17 mouse cellular contexts compared by ENCODE assay signal in the genomic region with DNA sequence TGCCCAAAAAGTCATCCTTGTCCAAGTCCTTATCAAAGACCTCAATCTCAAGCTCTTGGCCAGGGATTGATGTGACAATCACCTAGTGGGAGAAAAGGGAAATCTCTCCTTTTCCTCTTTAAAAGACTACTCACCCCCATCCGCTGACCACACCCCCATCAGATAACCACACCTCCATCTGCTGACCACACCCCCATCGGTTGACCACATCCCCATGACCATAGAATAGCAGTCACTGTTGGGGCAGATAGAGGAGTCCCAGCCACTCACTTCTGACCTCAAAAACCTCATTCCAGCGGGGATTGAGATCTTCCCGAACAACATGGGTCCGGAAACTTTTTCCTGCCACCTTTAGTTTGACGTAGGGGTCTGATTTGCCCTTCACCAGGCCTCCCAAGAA. TPM values are rescaled to one million over a fixed set of nuclear protein-coding genes. Genes with fewer than 3 reads are reported as not detected.
A peak's percentile ranks its signal among the peaks of the same experiment; 100 is the strongest.
DNase-seq lines count a peak whose midpoint lies in the region; ATAC-seq lines count a peak whose summit lies in the region.
"Had no signal": no experiment of that assay in that cellular context is flagged by ENCODE, and none has a peak within 500 bp of the region (broad histone marks: within the 10 kb centered on the region; RNA-seq: fewer than 3 reads in every experiment).

No protein-coding gene starts in this region.

- no peak overlapping the region for H3K4me3 ChIP-seq in kidney, embryonic 16.5 days (ENCODE audit: low read length)
- no peak overlapping the region for H3K4me3 ChIP-seq in liver, embryonic 12.5 days
- H3K4me3 ChIP-seq: gastrocnemius, adult 2 months; lung, embryonic 15.5 days; midbrain, embryonic 12.5 days had no signal

- 0 out of 2 replicates have a peak, but pooled peaks have one; percentile 42 for ATAC-seq in kidney, embryonic 16.5 days (ENCODE audit: low FRiP score, low TSS enrichment)
- 0 out of 2 replicates have a peak, but pooled peaks have one; percentile 43 for ATAC-seq in liver, embryonic 12.5 days
- ATAC-seq: forebrain, embryonic 14.5 days; Patski had no signal

- H3K9me3 ChIP-seq in kidney, embryonic 16.5 days (ENCODE audit: low read length), result no peaks in the 10 kb centered on the region
- no peaks in the 10 kb centered on the region for H3K9me3 ChIP-seq in liver, embryonic 12.5 days (replicated peaks)
- H3K9me3 ChIP-seq: embryonic facial prominence, embryonic 15.5 days; lung, embryonic 15.5 days; midbrain, embryonic 12.5 days had no signal

- no peak overlapping the region for H3K27ac ChIP-seq in kidney, embryonic 16.5 days (ENCODE audit: low read length)
- H3K27ac ChIP-seq in liver, embryonic 12.5 days, result peak overlapping the region; percentile 57; the same call in 1 of the 2 replicates
- H3K27ac ChIP-seq: embryonic facial prominence, embryonic 15.5 days; gastrocnemius, adult 2 months; lung, embryonic 15.5 days; midbrain, embryonic 12.5 days had no signal

- DNase-seq in adrenal gland, postnatal 10 days, result peak; percentile 29
- DNase-seq in adrenal gland, adult 18-20 months (ENCODE audit: low spot score in 2 of 2), result no peak
- DNase-seq in kidney, adult 9 months, result no peak
- DNase-seq in R1 (ENCODE audit: low read depth, low spot score), result peak; percentile 55
- DNase-seq in layer of hippocampus, adult 8-10 months (ENCODE audit: low spot score in 2 of 2), result no peak
- DNase-seq in cerebellum, adult 11 months, result no peak
- DNase-seq: cerebellum, adult 11-12 months; gastrocnemius, adult 2 months; kidney, adult 2 months; right cerebral cortex, adult 18-20 months had no signal

- H3K4me1 ChIP-seq in kidney, embryonic 16.5 days (ENCODE audit: insufficient read depth, low read length), result peaks cover 7% of the 10 kb centered on the region; the same call in 1 of the 2 replicates
- H3K4me1 ChIP-seq in liver, embryonic 12.5 days, result peaks cover 31% of the 10 kb centered on the region
- H3K4me1 ChIP-seq: lung, embryonic 15.5 days; midbrain, embryonic 12.5 days had no signal

- 38% methylated on average over 6 of the region's 6 CpGs for WGBS in kidney, embryonic 16.5 days
- WGBS in liver, embryonic 12.5 days (ENCODE audit: insufficient replicate concordance), result 10% methylated on average over 6 of the region's 6 CpGs

- H3K9ac ChIP-seq in kidney, embryonic 16.5 days (replicated peaks; ENCODE audit: low read length), result no peak overlapping the region
- H3K9ac ChIP-seq in liver, embryonic 12.5 days, result no peak overlapping the region
- H3K9ac ChIP-seq: embryonic facial prominence, embryonic 15.5 days; lung, embryonic 15.5 days; midbrain, embryonic 12.5 days had no signal

- no peak overlapping the region for H3K4me2 ChIP-seq in kidney, embryonic 16.5 days (replicated peaks; ENCODE audit: low read depth, low read length)
- H3K4me2 ChIP-seq in liver, embryonic 12.5 days, result peak overlapping the region; percentile 63
- H3K4me2 ChIP-seq: lung, embryonic 15.5 days; midbrain, embryonic 12.5 days had no signal

- peaks cover 3% of the 10 kb centered on the region; the same call in 1 of the 2 replicates for H3K27me3 ChIP-seq in kidney, embryonic 16.5 days (ENCODE audit: insufficient read depth, low read length)
- 0 out of 2 replicates have a peak, but pooled peaks cover 3% of the 10 kb centered on the region for H3K27me3 ChIP-seq in liver, embryonic 12.5 days (replicated peaks)
- H3K27me3 ChIP-seq: Patski had no signal

- H3K36me3 ChIP-seq in kidney, embryonic 16.5 days (ENCODE audit: insufficient read depth, low read length), result peaks cover 25% of the 10 kb centered on the region; the same call in 1 of the 2 replicates
- peaks cover 74% of the 10 kb centered on the region for H3K36me3 ChIP-seq in liver, embryonic 12.5 days

RNA-seq across cellular contexts. Expression of gene Esyt1, which starts 9.0 kb away (rescaled TPM):
- 10 to 100 TPM; 31.5 to 41.5 TPM for total RNA-seq in adrenal gland, postnatal 10 days (2021)
- 10 to 100 TPM; 23.6 to 39.0 TPM for total RNA-seq in adrenal gland, adult 18-20 months (2021)
- 23.2 and 24.2 TPM in 2 replicates for polyA plus RNA-seq in kidney, embryonic 16.5 days (2015; fragmentation: Nextera tagmentation; extraction: Ambion mirVana)
- polyA plus RNA-seq in liver, embryonic 12.5 days (2016; fragmentation: Nextera tagmentation; extraction: Ambion mirVana), result 15.0 and 16.0 TPM in 2 replicates
- total RNA-seq in layer of hippocampus, adult 8-10 months (2022), result 10 to 100 TPM in 2 of 4 experiments, 1 to 10 TPM in 2; 7.0 to 11.5 (median 9.3) TPM

RNA-seq across cellular contexts. Expression of gene Myl6b, which starts 18.2 kb away (rescaled TPM):
- 10 to 100 TPM; 10.9 to 17.3 TPM for total RNA-seq in adrenal gland, postnatal 10 days (2021)
- total RNA-seq in adrenal gland, adult 18-20 months (2021), result 10 to 100 TPM in 1 of 2 experiments, 1 to 10 TPM in 1; 5.3 to 11.6 TPM
- polyA plus RNA-seq in kidney, embryonic 16.5 days (2015; fragmentation: Nextera tagmentation; extraction: Ambion mirVana), result 4.2 and 5.7 TPM in 2 replicates
- 1.3 and 1.6 TPM in 2 replicates for polyA plus RNA-seq in liver, embryonic 12.5 days (2016; fragmentation: Nextera tagmentation; extraction: Ambion mirVana)
- total RNA-seq in layer of hippocampus, adult 8-10 months (2022), result 10 to 100 TPM; 18.4 to 23.6 (median 22.6) TPM

RNA-seq across cellular contexts. Expression of gene Myl6, which starts 22.7 kb away (rescaled TPM):
- total RNA-seq in adrenal gland, postnatal 10 days (2021), result 100 to 1,000 TPM; 739 to 765 TPM
- total RNA-seq in adrenal gland, adult 18-20 months (2021), result 100 to 1,000 TPM; 816 to 933 TPM
- 1,255 and 1,413 TPM in 2 replicates for polyA plus RNA-seq in kidney, embryonic 16.5 days (2015; fragmentation: Nextera tagmentation; extraction: Ambion mirVana)
- 533 and 540 TPM in 2 replicates for polyA plus RNA-seq in liver, embryonic 12.5 days (2016; fragmentation: Nextera tagmentation; extraction: Ambion mirVana)
- 100 to 1,000 TPM; 486 to 591 (median 538) TPM for total RNA-seq in layer of hippocampus, adult 8-10 months (2022)

RNA-seq across cellular contexts. Expression of gene Zc3h10, which starts 30.9 kb away (rescaled TPM):
- 10 to 100 TPM; 10.5 to 14.7 TPM for total RNA-seq in adrenal gland, postnatal 10 days (2021)
- 10 to 100 TPM; 14.5 TPM for total RNA-seq in adrenal gland, adult 18-20 months (2021)
- polyA plus RNA-seq in kidney, embryonic 16.5 days (2015; fragmentation: Nextera tagmentation; extraction: Ambion mirVana), result 16.2 and 16.6 TPM in 2 replicates
- 7.7 and 8.1 TPM in 2 replicates for polyA plus RNA-seq in liver, embryonic 12.5 days (2016; fragmentation: Nextera tagmentation; extraction: Ambion mirVana)
- 10 to 100 TPM; 12.7 to 17.0 (median 15.2) TPM for total RNA-seq in layer of hippocampus, adult 8-10 months (2022)

RNA-seq across cellular contexts. Expression of gene Rpl41, which starts 32.4 kb away (rescaled TPM):
- 1,000 to 10,000 TPM; 2,762 to 2,852 TPM for total RNA-seq in adrenal gland, postnatal 10 days (2021)
- 1,000 to 10,000 TPM; 2,692 to 2,714 TPM for total RNA-seq in adrenal gland, adult 18-20 months (2021)
- 3,659 and 3,733 TPM in 2 replicates for polyA plus RNA-seq in kidney, embryonic 16.5 days (2015; fragmentation: Nextera tagmentation; extraction: Ambion mirVana)
- 2,924 and 3,037 TPM in 2 replicates for polyA plus RNA-seq in liver, embryonic 12.5 days (2016; fragmentation: Nextera tagmentation; extraction: Ambion mirVana)
- total RNA-seq in layer of hippocampus, adult 8-10 months (2022), result 1,000 to 10,000 TPM; 1,259 to 1,817 (median 1,529) TPM

Comparison
In these comparisons a context has a peak if more than half of its experiments do, and no peak if none do; other contexts are left out.
1. DNase-seq: peak in adrenal gland, postnatal 10 days (single experiment) and R1 (single experiment); none in adrenal gland, adult 18-20 months (0 of 2), kidney, adult 9 months (single experiment), layer of hippocampus, adult 8-10 months (0 of 2) and cerebellum, adult 11 months (single experiment).